Mouse (Mus musculus) C2C12 (cell line): ENCODE measurements around the gene Stard13. TPM values are rescaled to one million over a fixed set of nuclear protein-coding genes. Genes with fewer than 3 reads are reported as not detected.
A peak's percentile ranks its signal among the peaks of the same experiment; 100 is the strongest.

Source experiments
- H3K27me3 ChIP-seq: one replicate; pipeline ENCODE4 v1.6.1; 2011; ENCODE audit not compliant: control insufficient read depth, insufficient read depth, insufficient read length
- H3K36me3 ChIP-seq: one replicate; pipeline ENCODE4 v1.6.1; 2011; ENCODE audit not compliant: control insufficient read depth, insufficient read depth
- H3K4me3 ChIP-seq: one replicate; pipeline ENCODE4 v1.5.1; 2011; ENCODE audit warnings: mild to moderate bottlenecking, control low read depth; ENCODE audit not compliant: poor library complexity, insufficient read depth, severe bottlenecking
- H3K79me2 ChIP-seq: one replicate; pipeline ENCODE4 v1.6.1; 2011; ENCODE audit not compliant: control insufficient read depth, insufficient read depth
- H3K79me3 ChIP-seq: one replicate; pipeline ENCODE4 v1.6.1; 2011; ENCODE audit warnings: low read depth, control low read depth
- H3ac ChIP-seq: one replicate; pipeline ENCODE3; 2011; ENCODE audit warnings: low read depth; ENCODE audit not compliant: control insufficient read depth, insufficient read length
- CEBPB ChIP-seq: IDR thresholded peaks from one replicate; pipeline ENCODE4 v1.6.1; 2011; ENCODE audit warnings: low read depth, mild to moderate bottlenecking, control low read depth, moderate library complexity
- CTCF ChIP-seq: IDR thresholded peaks from one replicate; pipeline ENCODE4 v1.5.1; 2011; ENCODE audit not compliant: control insufficient read depth, insufficient read depth, insufficient read length
- FOSL1 ChIP-seq: IDR thresholded peaks from one replicate; pipeline ENCODE4 v1.8.0; 2011; ENCODE audit warnings: mild to moderate bottlenecking, low read length; ENCODE audit not compliant: poor library complexity, insufficient read depth, severe bottlenecking
- MAX ChIP-seq: IDR thresholded peaks from one replicate; pipeline ENCODE4 v1.6.1; 2011; ENCODE audit warnings: mild to moderate bottlenecking, control low read depth
- MYOD1 ChIP-seq: IDR thresholded peaks from one replicate; pipeline ENCODE4 v1.6.1; 2011; ENCODE audit warnings: low read depth; ENCODE audit not compliant: control insufficient read depth, insufficient read length
- MYOG ChIP-seq: IDR thresholded peaks from one replicate; pipeline ENCODE4 v1.6.1; 2011; ENCODE audit not compliant: control insufficient read depth, insufficient read length; ENCODE audit errors: extremely low read depth
- USF1 ChIP-seq: IDR thresholded peaks from one replicate; pipeline ENCODE4 v1.6.1; 2011; ENCODE audit warnings: low read depth, mild to moderate bottlenecking, control low read depth, moderate library complexity
- polyA plus RNA-seq: library from polyadenylated mRNA; unstranded; fragments of >200 nt; fragmentation: generic; extraction: Trizol; gene quantifications from one replicate; pipeline ENCODE4 v1.2.1, GENCODE M21; 2012; ENCODE audit warnings: missing spikeins

The Stard13 gene
- polyA plus RNA-seq, 1 experiment = 6.6 TPM

GRCm38 (mm10) chr5:151192266-151192665, 41.4 kb downstream of the Stard13 start:
- no peak overlapping the region for H3ac ChIP-seq
- TF ChIP-seq CTCF = no peak
- no peak for TF ChIP-seq MYOG
- TF ChIP-seq FOSL1 = no peak
- no peak for TF ChIP-seq CEBPB
- no peak for TF ChIP-seq MAX
- no peak for TF ChIP-seq USF1
- H3K36me3 ChIP-seq = no peaks in the 10 kb centered on the region
- no peaks in the 10 kb centered on the region for H3K27me3 ChIP-seq
- peaks cover 24% of the 10 kb centered on the region for H3K79me3 ChIP-seq
- H3K79me2 ChIP-seq = peaks cover 27% of the 10 kb centered on the region
- H3K4me3 ChIP-seq = no peak overlapping the region

- no peaks in the 10 kb centered on the region for H3K36me3 ChIP-seq
- TF ChIP-seq MYOG = no peak
- TF ChIP-seq MYOD1 = no peak
- TF ChIP-seq CEBPB = no peak
- no peak for TF ChIP-seq MAX
- TF ChIP-seq FOSL1 = no peak
- no peak for TF ChIP-seq CTCF
- no peak for TF ChIP-seq USF1
- H3K79me3 ChIP-seq = peaks cover 38% of the 10 kb centered on the region
- H3K4me3 ChIP-seq = no peak overlapping the region
- no peaks in the 10 kb centered on the region for H3K27me3 ChIP-seq
- H3ac ChIP-seq = no peak overlapping the region
- H3K79me2 ChIP-seq = peaks cover 42% of the 10 kb centered on the region
These were observed 42.9 kb downstream of the Stard13 start for GRCm38 (mm10) chr5:151190764-151191163.

- Histone ChIP-seq H3ac (peak overlapping the region; percentile 70), H3K27me3 (no peaks in the 10 kb centered on the region), H3K79me3 (peaks cover 41% of the 10 kb centered on the region), H3K36me3 (no peaks in the 10 kb centered on the region), H3K79me2 (peaks cover 51% of the 10 kb centered on the region), H3K4me3 (peak overlapping the region; percentile 50)
- TF ChIP-seq CEBPB = no peak
- peak; percentile 48 for TF ChIP-seq MYOD1
- TF ChIP-seq MAX = peak; percentile 57
- TF ChIP-seq USF1 = peak; percentile 97
These were observed 43.8 kb downstream of the Stard13 start for GRCm38 (mm10) chr5:151189789-151190378.

- H3ac ChIP-seq = no peak overlapping the region
- H3K79me3 ChIP-seq = peaks cover 47% of the 10 kb centered on the region
- TF ChIP-seq USF1 (no peak), MYOG (no peak)
- no peaks in the 10 kb centered on the region for H3K36me3 ChIP-seq
- H3K4me3 ChIP-seq = peak overlapping the region; percentile 50
- H3K27me3 ChIP-seq = no peaks in the 10 kb centered on the region
- H3K79me2 ChIP-seq = peaks cover 56% of the 10 kb centered on the region
These were observed 44.3 kb downstream of the Stard13 start for GRCm38 (mm10) chr5:151189321-151189720.

- no peak overlapping the region for H3ac ChIP-seq
- H3K36me3 ChIP-seq = no peaks in the 10 kb centered on the region
- H3K4me3 ChIP-seq = no peak overlapping the region
- H3K79me2 ChIP-seq = peaks cover 63% of the 10 kb centered on the region
- TF ChIP-seq CTCF (no peak), FOSL1 (no peak), CEBPB (no peak), USF1 (no peak), MYOD1 (no peak)
- no peaks in the 10 kb centered on the region for H3K27me3 ChIP-seq
- peaks cover 52% of the 10 kb centered on the region for H3K79me3 ChIP-seq
These were observed 45.0 kb downstream of the Stard13 start for GRCm38 (mm10) chr5:151188659-151189058.

GRCm38 (mm10) chr5:151187336-151187735, 46.3 kb downstream of the Stard13 start:
- Histone ChIP-seq H3K27me3 (no peaks in the 10 kb centered on the region), H3ac (no peak overlapping the region), H3K36me3 (no peaks in the 10 kb centered on the region), H3K79me3 (peaks cover 61% of the 10 kb centered on the region), H3K4me3 (no peak overlapping the region), H3K79me2 (peaks cover 76% of the 10 kb centered on the region)
- no peak for TF ChIP-seq CTCF
- no peak for TF ChIP-seq FOSL1
- TF ChIP-seq MYOD1 = no peak
- TF ChIP-seq USF1 = no peak
- TF ChIP-seq MYOG = no peak
- TF ChIP-seq MAX = no peak
- no peak for TF ChIP-seq CEBPB
